Mouse (Mus musculus) midbrain, embryonic 13.5 days (tissue): Measurements from ENCODE around the gene Tspan13. TPM values are rescaled to one million over a fixed set of nuclear protein-coding genes. Genes with fewer than 3 reads are reported as not detected.
A peak's percentile ranks its signal among the peaks of the same experiment; 100 is the strongest.

Experiments used
- ATAC-seq: fragments of 200-750 bp; cut with Nextera tagmentation; 2 replicates; pipeline ENCODE4 v1.8.0; 2017; ENCODE audit warnings: mild to moderate bottlenecking, moderate TSS enrichment, moderate library complexity
- H3K27ac ChIP-seq: fragments of 300-500 bp; sonication (generic); 2 replicates; pipeline ENCODE4 v1.5.1; 2015; ENCODE audit warnings: inconsistent platforms, mild to moderate bottlenecking, moderate library complexity
- H3K27me3 ChIP-seq: fragments of 300-500 bp; sonication (generic); 2 replicates; pipeline ENCODE4 v1.6.1; 2015; ENCODE audit warnings: mild to moderate bottlenecking, inconsistent platforms
- H3K36me3 ChIP-seq: fragments of 300-500 bp; sonication (generic); 2 replicates; pipeline ENCODE4 v1.6.1; 2015; ENCODE audit warnings: mild to moderate bottlenecking, inconsistent platforms
- H3K4me1 ChIP-seq: fragments of 300-500 bp; sonication (generic); replicated peaks from 2 replicates; pipeline ENCODE4 v1.6.1; 2015; ENCODE audit warnings: inconsistent platforms
- H3K4me2 ChIP-seq: fragments of 300-500 bp; sonication (generic); replicated peaks from 2 replicates; pipeline ENCODE4 v1.6.1; 2015; ENCODE audit warnings: moderate library complexity, mild to moderate bottlenecking, inconsistent platforms
- H3K4me3 ChIP-seq: fragments of 300-500 bp; sonication (generic); replicated peaks from 2 replicates; pipeline ENCODE4 v1.5.1; 2015; ENCODE audit warnings: mild to moderate bottlenecking, inconsistent platforms
- H3K9ac ChIP-seq: fragments of 300-500 bp; sonication (generic); replicated peaks from 2 replicates; pipeline ENCODE4 v1.6.1; 2015; ENCODE audit warnings: mild to moderate bottlenecking, inconsistent platforms
- H3K9me3 ChIP-seq: fragments of 300-500 bp; sonication (generic); 2 replicates; pipeline ENCODE4 v1.6.1; 2016; ENCODE audit warnings: mild to moderate bottlenecking, inconsistent platforms
- WGBS: fragments of 180-500 bp; shearing (Covaris S2); methylation state at CpG from one replicate; pipeline ENCODE4 v1.1.7; 2015; 5-methylcytosine and 5-hydroxymethylcytosine counted together
- polyA plus RNA-seq: library from polyadenylated mRNA; unstranded; fragments of >200 nt; fragmentation: Nextera tagmentation; extraction: Ambion mirVana; gene quantifications from 2 replicates; pipeline ENCODE4 v1.2.1, GENCODE M21; 2015

Tspan13 gene
- polyA plus RNA-seq, 1 experiment from 2014 or later = 361 TPM

DNA sequence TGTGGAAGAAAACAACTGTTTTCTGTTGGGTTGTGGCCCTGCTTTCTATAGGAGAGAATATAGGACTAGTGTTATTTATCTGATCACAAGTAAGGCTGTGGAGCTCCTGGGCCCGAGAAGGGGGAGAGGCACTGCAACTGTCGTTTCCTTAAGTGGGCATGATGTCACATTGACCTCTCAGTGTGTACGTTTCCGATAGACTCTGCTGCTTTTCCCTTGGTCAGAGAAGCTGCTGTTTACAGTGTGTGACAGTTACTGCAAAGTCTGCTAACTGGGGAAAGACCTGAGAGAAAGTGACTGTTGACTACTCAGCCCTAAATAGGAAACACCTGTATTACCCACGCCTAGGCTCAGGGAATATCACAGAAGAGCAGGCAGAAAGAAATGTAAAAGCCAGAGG, 3.9 kb upstream of the Tspan13 start:
- H3K27me3 ChIP-seq = no peaks in the 10 kb centered on the region
- 67% methylated on average over 5 of the region's 5 CpGs for WGBS
- no peak for ATAC-seq
- H3K36me3 ChIP-seq = no peaks in the 10 kb centered on the region
- H3K4me2 ChIP-seq = no peak overlapping the region
- H3K4me1 ChIP-seq = peaks cover 2% of the 10 kb centered on the region
- no peak overlapping the region for H3K27ac ChIP-seq
- no peak overlapping the region for H3K9ac ChIP-seq
- no peak overlapping the region for H3K4me3 ChIP-seq
- no peaks in the 10 kb centered on the region for H3K9me3 ChIP-seq

DNA sequence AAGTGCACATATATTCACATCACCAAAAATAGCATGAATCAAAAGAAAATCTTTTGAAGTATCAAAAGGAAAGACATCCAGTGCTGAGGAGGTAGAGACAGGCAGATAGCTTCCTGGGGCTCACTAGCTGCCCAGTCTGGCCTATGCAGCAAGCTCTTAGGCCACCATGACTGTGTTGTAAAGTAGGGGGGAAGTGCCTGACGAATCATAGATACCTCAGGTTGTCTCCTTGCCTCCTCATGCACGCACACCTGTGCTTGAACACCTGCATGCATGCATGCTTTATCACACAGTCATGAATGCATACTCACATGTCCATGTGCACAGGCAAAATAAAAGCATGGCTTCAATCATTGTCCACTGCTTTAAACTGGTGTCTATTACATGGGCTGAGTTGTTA, 2.4 kb upstream of the Tspan13 start:
- ATAC-seq = no peak
- H3K36me3 ChIP-seq = no peaks in the 10 kb centered on the region
- 81% methylated on average over 2 of the region's 2 CpGs for WGBS

DNA sequence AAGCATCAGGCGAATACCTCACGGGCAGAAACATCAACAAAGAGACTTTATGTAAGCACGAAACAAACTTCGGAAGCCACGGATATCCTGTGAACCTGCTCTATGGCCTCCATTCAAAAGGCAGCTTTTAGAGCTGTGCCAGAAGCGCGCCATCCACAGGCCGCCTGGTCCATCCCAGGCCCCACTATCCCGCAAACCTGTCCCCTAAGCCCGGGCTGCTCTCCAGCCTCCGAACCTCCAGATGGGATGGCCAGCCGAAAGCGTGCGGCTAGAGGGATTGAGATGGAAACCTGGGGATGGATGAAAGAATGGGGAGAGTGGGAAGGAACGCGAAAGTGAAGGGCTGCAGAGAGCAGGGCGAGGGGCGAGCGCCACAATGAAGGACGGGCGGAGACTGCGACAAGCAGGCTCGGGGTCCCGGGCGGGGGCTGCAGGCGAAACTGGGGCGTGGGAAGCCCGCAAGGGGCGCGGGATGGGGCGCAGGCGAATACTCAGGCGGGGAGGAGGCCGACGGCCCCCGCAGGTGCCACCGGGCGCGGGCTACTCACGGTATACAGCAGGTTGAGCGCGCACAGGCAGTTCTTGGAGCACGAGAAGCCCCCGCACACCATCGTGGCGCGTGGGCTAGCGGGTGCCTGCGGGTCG, 475 bp downstream of the Tspan13 start:
- Histone ChIP-seq H3K27me3 (no peaks in the 10 kb centered on the region), H3K4me2 (peak overlapping the region; percentile 74), H3K36me3 (peaks cover 3% of the 10 kb centered on the region; the same call in 1 of the 2 replicates), H3K9me3 (peaks cover under 1% of the 10 kb centered on the region; the same call in 1 of the 2 replicates), H3K9ac (peak overlapping the region; percentile 100), H3K27ac (peak overlapping the region; percentile 96), H3K4me1 (peaks cover 21% of the 10 kb centered on the region), H3K4me3 (peak overlapping the region; percentile 95)
- WGBS = under 1% methylated on average over 50 of the region's 50 CpGs
- ATAC-seq = peak; percentile 77

More for the DNA sequence above, 2.4 kb upstream of the Tspan13 start:
- H3K4me1 ChIP-seq = peaks cover 17% of the 10 kb centered on the region
- H3K9me3 ChIP-seq = no peaks in the 10 kb centered on the region
- H3K27me3 ChIP-seq = no peaks in the 10 kb centered on the region
- H3K4me3 ChIP-seq = no peak overlapping the region
- no peak overlapping the region for H3K4me2 ChIP-seq
- no peak overlapping the region for H3K9ac ChIP-seq
- no peak overlapping the region for H3K27ac ChIP-seq

DNA sequence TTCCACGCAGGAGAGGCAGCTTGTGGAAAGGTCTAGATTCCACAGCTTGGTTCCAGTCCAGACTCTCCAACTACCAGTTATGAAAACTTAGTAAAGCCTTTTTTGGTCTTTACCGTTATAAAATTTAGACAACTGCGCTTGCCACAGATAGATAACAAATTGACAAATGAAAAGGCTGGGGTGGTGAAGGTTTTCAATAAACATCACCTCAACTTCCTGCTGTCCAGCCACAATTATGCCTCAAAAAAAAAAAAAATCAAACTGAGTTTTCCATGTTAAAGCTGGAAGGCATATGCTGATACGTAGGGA, 1.1 kb downstream of the Tspan13 start:
- peak overlapping the region; percentile 74 for H3K4me2 ChIP-seq
- peaks cover 7% of the 10 kb centered on the region; the same call in 1 of the 2 replicates for H3K9me3 ChIP-seq
- 38% methylated on average over 4 of the region's 4 CpGs for WGBS
- peaks cover 9% of the 10 kb centered on the region; the same call in 1 of the 2 replicates for H3K36me3 ChIP-seq
- peaks cover 21% of the 10 kb centered on the region for H3K4me1 ChIP-seq
- peak overlapping the region; percentile 96; the same call in 1 of the 2 replicates for H3K27ac ChIP-seq
- peak overlapping the region; percentile 100 for H3K9ac ChIP-seq
- H3K27me3 ChIP-seq = no peaks in the 10 kb centered on the region
- no peak for ATAC-seq
- H3K4me3 ChIP-seq = peak overlapping the region; percentile 95

DNA sequence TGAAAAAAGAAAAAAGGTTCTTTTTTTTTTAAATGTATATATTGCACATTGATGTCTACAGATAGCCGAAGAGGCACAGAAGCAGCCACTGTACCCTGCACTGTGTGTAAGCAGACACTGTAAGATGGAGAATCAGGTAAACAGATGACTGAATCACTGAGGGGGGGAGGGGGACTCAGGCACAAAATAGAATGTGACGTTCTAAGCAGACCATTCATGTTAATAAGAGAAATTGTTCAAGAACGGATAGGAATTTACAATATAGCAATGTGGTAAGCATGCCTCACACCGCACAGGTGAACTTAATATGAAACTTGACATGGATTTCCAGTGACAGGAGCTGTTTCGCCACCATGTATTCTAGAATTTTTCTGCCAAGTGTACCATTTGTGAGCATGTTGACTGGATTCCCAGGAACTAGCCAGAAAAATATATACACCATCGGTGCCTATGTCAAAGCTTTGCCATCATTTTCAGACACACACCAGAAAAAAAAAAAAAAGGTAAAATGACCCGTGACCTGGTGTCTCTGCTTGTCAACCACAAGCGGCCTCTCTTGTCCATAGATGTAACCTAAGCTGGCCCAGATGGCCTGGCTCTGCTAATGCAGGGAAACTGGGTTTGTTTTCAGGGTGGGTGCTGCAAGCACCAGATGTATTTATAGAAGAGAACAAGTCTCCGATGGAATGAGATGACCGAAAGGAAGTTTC, 1.6 kb downstream of the Tspan13 start:
- no peak overlapping the region for H3K27ac ChIP-seq

DNA sequence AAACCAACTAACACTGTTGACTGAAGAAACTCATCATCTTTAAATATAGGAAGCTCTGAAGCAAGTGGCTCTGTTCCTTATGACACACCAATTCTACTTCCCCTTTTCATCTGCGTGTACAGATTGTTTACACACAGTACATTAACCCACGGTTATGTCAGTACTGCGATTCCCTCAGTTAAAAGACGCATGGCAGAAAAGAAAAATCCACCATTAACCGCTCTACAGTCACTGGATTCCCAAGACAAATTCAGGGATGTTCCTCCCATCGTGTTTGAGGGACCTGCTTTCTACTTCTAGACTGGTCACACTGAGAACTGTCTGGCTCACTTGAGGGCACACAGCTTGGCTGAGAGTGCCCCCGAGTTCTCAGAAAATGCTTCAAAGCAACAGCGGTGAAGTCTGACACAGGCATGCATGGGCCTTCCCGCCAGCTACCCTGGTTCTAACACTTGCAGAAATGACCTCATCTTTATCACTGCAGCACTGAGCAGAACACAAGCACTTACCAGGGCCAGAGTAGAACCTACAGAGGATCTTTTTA, 2.7 kb downstream of the Tspan13 start:
- H3K27me3 ChIP-seq = no peaks in the 10 kb centered on the region
- peak overlapping the region; percentile 20 for H3K4me3 ChIP-seq

More for the DNA sequence above, 1.6 kb downstream of the Tspan13 start:
- ATAC-seq = no peak
- Histone ChIP-seq H3K9me3 (peaks cover 12% of the 10 kb centered on the region; the same call in 1 of the 2 replicates), H3K4me3 (peak overlapping the region; percentile 95), H3K9ac (peak overlapping the region; percentile 100), H3K36me3 (peaks cover 14% of the 10 kb centered on the region), H3K27me3 (no peaks in the 10 kb centered on the region), H3K4me2 (peak overlapping the region; percentile 74), H3K4me1 (peaks cover 21% of the 10 kb centered on the region)
- 55% methylated on average over 10 of the region's 10 CpGs for WGBS

DNA sequence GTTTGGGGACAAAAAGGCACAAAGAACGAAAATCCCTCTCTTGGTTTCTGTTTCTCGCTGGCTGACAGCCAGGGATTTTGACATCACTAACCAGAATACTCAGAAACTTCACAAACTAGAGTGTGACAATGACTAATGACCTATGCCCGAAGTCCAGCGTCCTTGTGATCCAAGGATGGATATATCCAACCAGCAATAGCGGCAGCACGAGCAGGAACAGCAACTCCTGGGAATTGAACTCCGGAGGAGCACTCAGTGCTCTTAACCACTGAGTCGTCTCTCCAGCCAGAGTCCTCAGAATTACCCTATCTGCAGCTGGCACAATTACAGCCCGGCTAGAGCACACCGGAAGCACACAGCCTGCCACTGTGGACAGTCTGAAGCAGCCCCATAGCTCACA, 5.5 kb downstream of the Tspan13 start:
- peaks cover 21% of the 10 kb centered on the region for H3K4me1 ChIP-seq
- peaks cover 15% of the 10 kb centered on the region; the same call in 1 of the 2 replicates for H3K9me3 ChIP-seq
- H3K27ac ChIP-seq = no peak overlapping the region
- H3K36me3 ChIP-seq = peaks cover 21% of the 10 kb centered on the region
- H3K4me3 ChIP-seq = no peak overlapping the region
- no peak for ATAC-seq
- no peak overlapping the region for H3K9ac ChIP-seq
- WGBS = 95% methylated on average over 10 of the region's 10 CpGs
- no peaks in the 10 kb centered on the region for H3K27me3 ChIP-seq
- no peak overlapping the region for H3K4me2 ChIP-seq

More for the DNA sequence above, 2.7 kb downstream of the Tspan13 start:
- ATAC-seq = no peak
- Histone ChIP-seq H3K9me3 (peaks cover 12% of the 10 kb centered on the region; the same call in 1 of the 2 replicates), H3K27ac (no peak overlapping the region), H3K4me2 (peak overlapping the region; percentile 74), H3K4me1 (peaks cover 21% of the 10 kb centered on the region), H3K36me3 (peaks cover 14% of the 10 kb centered on the region), H3K9ac (0 out of 2 replicates have a peak overlapping the region, but pooled peaks have one; percentile 1)
- 81% methylated on average over 9 of the region's 9 CpGs for WGBS

DNA sequence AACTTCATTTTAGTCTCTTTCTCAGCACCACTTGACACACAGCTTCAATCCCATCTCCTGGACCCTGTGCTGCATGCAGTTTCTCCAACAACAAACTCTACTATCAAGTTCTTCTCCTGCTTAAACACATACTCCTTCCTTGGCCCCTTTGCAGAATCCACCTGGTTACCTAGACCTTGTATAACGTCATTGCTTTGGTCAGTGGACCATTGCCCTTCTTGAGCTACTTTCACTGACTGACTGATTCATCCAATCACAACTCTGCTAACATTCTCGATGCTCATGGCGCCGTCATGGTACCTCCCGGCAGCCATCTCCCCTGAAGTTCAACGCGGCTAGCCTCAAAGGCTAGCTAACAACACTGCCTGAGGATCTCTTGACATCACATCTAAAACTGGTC, 6.2 kb downstream of the Tspan13 start:
- no peak overlapping the region for H3K4me2 ChIP-seq
- peaks cover 21% of the 10 kb centered on the region for H3K36me3 ChIP-seq
- WGBS = 99% methylated on average over 7 of the region's 7 CpGs
- no peak overlapping the region for H3K4me3 ChIP-seq
- H3K27ac ChIP-seq = no peak overlapping the region
- peaks cover 15% of the 10 kb centered on the region; the same call in 1 of the 2 replicates for H3K9me3 ChIP-seq
- H3K9ac ChIP-seq = no peak overlapping the region
- peaks cover 18% of the 10 kb centered on the region for H3K4me1 ChIP-seq
- ATAC-seq = no peak
- H3K27me3 ChIP-seq = no peaks in the 10 kb centered on the region

DNA sequence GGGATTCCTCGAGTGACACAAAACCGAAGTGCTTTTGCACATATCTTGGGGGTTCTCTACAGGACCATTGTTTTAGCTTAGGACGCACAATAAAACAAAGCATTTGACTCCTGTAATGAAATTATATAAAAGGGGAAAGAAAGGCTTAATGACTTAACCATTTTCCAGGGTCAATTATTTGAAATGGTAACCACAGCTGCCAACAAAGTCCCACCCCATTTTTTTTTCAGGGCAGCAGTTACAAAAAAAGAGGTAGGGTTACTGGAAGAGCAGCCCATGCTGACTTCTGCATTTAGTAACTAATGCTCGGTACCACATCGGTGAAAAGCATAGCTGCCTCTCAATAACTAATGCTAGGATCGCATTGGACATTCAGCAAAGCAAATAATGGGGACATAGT, 6.8 kb downstream of the Tspan13 start:
- H3K27me3 ChIP-seq = no peaks in the 10 kb centered on the region
- H3K9me3 ChIP-seq = peaks cover 15% of the 10 kb centered on the region; the same call in 1 of the 2 replicates
- 98% methylated on average over 6 of the region's 6 CpGs for WGBS
- no peak overlapping the region for H3K4me3 ChIP-seq
- ATAC-seq = no peak
- peaks cover 21% of the 10 kb centered on the region for H3K36me3 ChIP-seq
- no peak overlapping the region for H3K27ac ChIP-seq
- no peak overlapping the region for H3K9ac ChIP-seq
- H3K4me2 ChIP-seq = no peak overlapping the region
- H3K4me1 ChIP-seq = peaks cover 12% of the 10 kb centered on the region

DNA sequence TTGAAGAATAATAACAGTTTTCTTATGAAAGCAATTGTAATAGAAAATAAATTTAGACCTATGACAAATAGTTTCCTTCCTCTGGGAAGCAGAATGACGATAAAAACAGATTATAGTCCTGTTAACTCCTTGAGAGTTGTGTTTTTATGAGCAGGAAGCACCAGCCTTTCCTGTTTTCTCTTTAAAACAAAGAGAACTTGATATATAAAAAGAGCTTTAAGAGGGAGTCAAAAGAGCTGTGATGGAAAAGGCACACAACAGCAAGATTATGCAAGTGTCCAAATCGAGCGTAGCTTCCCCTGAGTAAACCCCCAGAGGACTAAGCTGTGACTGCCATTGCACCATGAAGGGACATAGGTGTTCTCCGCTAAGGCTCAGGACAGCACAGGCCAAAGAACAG, 9.9 kb downstream of the Tspan13 start:
- ATAC-seq = no peak
- 79% methylated on average over 4 of the region's 4 CpGs for WGBS
- H3K4me2 ChIP-seq = no peak overlapping the region

DNA sequence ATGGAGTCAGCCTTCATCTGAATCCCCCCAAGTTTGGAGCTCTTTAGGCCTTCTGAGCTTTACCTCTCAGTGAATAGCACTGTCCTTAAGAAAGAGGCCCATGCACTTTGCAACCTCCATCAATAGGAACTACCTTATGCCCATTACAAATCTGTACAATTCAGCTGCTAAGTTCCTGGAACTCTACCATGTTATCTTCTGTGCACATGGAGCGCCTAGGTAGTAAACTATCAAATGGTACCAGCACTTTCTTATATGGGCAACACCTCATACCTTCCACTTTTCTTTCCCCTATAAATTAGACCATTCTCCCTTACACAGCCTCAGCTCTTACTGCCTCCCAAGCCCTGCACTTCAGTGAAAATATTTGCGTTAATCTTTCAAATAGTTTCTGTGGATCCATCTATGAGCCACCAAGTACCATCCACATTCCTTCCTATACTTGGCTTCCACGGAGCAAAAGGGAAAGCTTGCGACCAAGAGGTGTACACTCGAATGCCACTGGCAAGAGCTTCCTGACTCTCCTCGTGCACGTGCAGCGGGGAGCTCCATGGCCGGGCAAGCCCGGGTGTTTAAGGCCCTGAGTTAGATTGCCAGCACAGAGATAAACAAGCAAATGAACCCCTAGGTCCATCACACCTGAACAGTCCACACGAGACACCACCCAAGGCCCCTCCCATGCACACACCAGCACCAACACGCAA, 11.5 kb downstream of the Tspan13 start:
- Histone ChIP-seq H3K4me3 (no peak overlapping the region), H3K4me2 (no peak overlapping the region), H3K27ac (no peak overlapping the region), H3K9ac (no peak overlapping the region), H3K4me1 (peaks cover 11% of the 10 kb centered on the region), H3K9me3 (peaks cover 4% of the 10 kb centered on the region; the same call in 1 of the 2 replicates), H3K36me3 (peaks cover 8% of the 10 kb centered on the region), H3K27me3 (no peaks in the 10 kb centered on the region)
- 91% methylated on average over 12 of the region's 12 CpGs for WGBS
- 0 out of 2 replicates have a peak, but pooled peaks have one; percentile 17 for ATAC-seq

More for the DNA sequence above, 9.9 kb downstream of the Tspan13 start:
- H3K4me3 ChIP-seq = no peak overlapping the region
- H3K9me3 ChIP-seq = peaks cover 15% of the 10 kb centered on the region; the same call in 1 of the 2 replicates
- H3K27ac ChIP-seq = no peak overlapping the region
- no peak overlapping the region for H3K9ac ChIP-seq
- peaks cover 21% of the 10 kb centered on the region for H3K36me3 ChIP-seq
- H3K4me1 ChIP-seq = peaks cover 8% of the 10 kb centered on the region; the same call in 1 of the 2 replicates
- no peaks in the 10 kb centered on the region for H3K27me3 ChIP-seq
